Mouse (Mus musculus) lung, postnatal 0 days (tissue): Measurements from ENCODE around the gene Rps6kc1.

ENCODE experiments used
- CTCF ChIP-seq: IDR thresholded peaks from 2 replicates; pipeline ENCODE4 v1.5.1; 2016; ENCODE audit warnings: antibody characterized with exemption, mild to moderate bottlenecking
- EP300 ChIP-seq: IDR thresholded peaks from 2 replicates; pipeline ENCODE4 v1.6.1; 2016; ENCODE audit warnings: antibody characterized with exemption, mild to moderate bottlenecking, control low read depth

- TF ChIP-seq CTCF (no peak), EP300 (no peak)
Measured at GRCm38 (mm10) chr1:190845419-190845818, 66.2 kb downstream of the Rps6kc1 start.
